Mouse (Mus musculus) frontal cortex, adult (tissue): ENCODE data around the gene Zfp969.
"Not testable (repeated sequence)": the region's sequence is repeated elsewhere in the genome, so short reads cannot be mapped to it uniquely, and the experiment has no call there.

Source experiments
- ATAC-seq: cut with Nextera tagmentation; 2 replicates; pipeline ENCODE4 v1.9.2; 2017; ENCODE audit warnings: mild to moderate bottlenecking, moderate library complexity, mixed read lengths; ENCODE audit not compliant: low TSS enrichment

The Zfp969 gene

GRCm38 (mm10) chr2:175703546-175703945, at the start of gene Zfp969:
Gene Zfp969, minus strand, starts transcription at chr2:175703646.
- not testable (repeated sequence) for ATAC-seq

- not testable (repeated sequence) for ATAC-seq
Observed at GRCm38 (mm10) chr2:175741237-175741636, 37.8 kb upstream of the Zfp969 start, which contains the start of gene Gm2007. Gene Gm2007, plus strand, starts transcription at chr2:175741537.

GRCm38 (mm10) chr2:175643678-175644077, 59.8 kb downstream of the Zfp969 start, which contains the start of gene Gm11007:
Gene Gm11007, plus strand, starts transcription at chr2:175643978.
- ATAC-seq: not testable (repeated sequence)
